Mouse (Mus musculus) lung, embryonic 14.5 days (tissue): ENCODE results near the gene Pdzd2. TPM values are rescaled to one million over a fixed set of nuclear protein-coding genes. Genes with fewer than 3 reads are reported as not detected.

ENCODE experiments used
- ATAC-seq: fragments of 200-750 bp; cut with Nextera tagmentation; 2 replicates; pipeline ENCODE4 v1.8.0; 2017; ENCODE audit warnings: mild to moderate bottlenecking, moderate TSS enrichment, moderate library complexity; ENCODE audit not compliant: insufficient read depth
- DNase-seq: peaks from one replicate; pipeline ENCODE4 v3.0.0-alpha.2; 2015
- H3K27ac ChIP-seq: fragments of 300-500 bp; sonication (generic); 2 replicates; pipeline ENCODE4 v1.5.1; 2014; ENCODE audit warnings: low read depth, mild to moderate bottlenecking, moderate library complexity
- H3K27me3 ChIP-seq: fragments of 300-500 bp; sonication (generic); 2 replicates; pipeline ENCODE4 v1.6.1; 2014; ENCODE audit warnings: low read length, control low read depth; ENCODE audit not compliant: insufficient read depth
- H3K36me3 ChIP-seq: fragments of 300-500 bp; sonication (generic); 2 replicates; pipeline ENCODE4 v1.6.1; 2014; ENCODE audit warnings: control low read depth; ENCODE audit not compliant: insufficient read depth
- H3K4me1 ChIP-seq: fragments of 300-500 bp; sonication (generic); 2 replicates; pipeline ENCODE4 v1.6.1; 2014; ENCODE audit warnings: antibody characterized with exemption, control low read depth; ENCODE audit not compliant: insufficient read depth
- H3K4me2 ChIP-seq: fragments of 300-500 bp; sonication (generic); 2 replicates; pipeline ENCODE4 v1.6.1; 2014; ENCODE audit warnings: mild to moderate bottlenecking
- H3K4me3 ChIP-seq: fragments of 300-500 bp; sonication (generic); 2 replicates; pipeline ENCODE4 v1.5.1; 2014; ENCODE audit warnings: low read depth, low read length
- H3K9ac ChIP-seq: fragments of 300-500 bp; sonication (generic); 2 replicates; pipeline ENCODE4 v1.6.1; 2014
- H3K9me3 ChIP-seq: fragments of 300-500 bp; sonication (generic); 2 replicates; pipeline ENCODE4 v1.6.1; 2016; ENCODE audit warnings: low read depth, low read length, control low read depth
- CTCF ChIP-seq: IDR thresholded peaks from 2 replicates; pipeline ENCODE4 v1.5.1; 2016; ENCODE audit warnings: antibody characterized with exemption, low read depth
- WGBS: fragments of 180-500 bp; shearing (Covaris S2); extraction: QIAGEN DNeasy Blood & Tissue Kit; methylation state at CpG from one replicate; pipeline ENCODE4 v1.1.7; 2014; 5-methylcytosine and 5-hydroxymethylcytosine counted together
- polyA plus RNA-seq: library from polyadenylated mRNA; unstranded; fragments of >200 nt; fragmentation: Nextera tagmentation; extraction: Ambion mirVana; gene quantifications from 2 replicates; pipeline ENCODE4 v1.2.1, GENCODE M21; 2014

Gene Pdzd2
- polyA plus RNA-seq, 1 experiment from 2014 or later = 24.1 TPM

DNA sequence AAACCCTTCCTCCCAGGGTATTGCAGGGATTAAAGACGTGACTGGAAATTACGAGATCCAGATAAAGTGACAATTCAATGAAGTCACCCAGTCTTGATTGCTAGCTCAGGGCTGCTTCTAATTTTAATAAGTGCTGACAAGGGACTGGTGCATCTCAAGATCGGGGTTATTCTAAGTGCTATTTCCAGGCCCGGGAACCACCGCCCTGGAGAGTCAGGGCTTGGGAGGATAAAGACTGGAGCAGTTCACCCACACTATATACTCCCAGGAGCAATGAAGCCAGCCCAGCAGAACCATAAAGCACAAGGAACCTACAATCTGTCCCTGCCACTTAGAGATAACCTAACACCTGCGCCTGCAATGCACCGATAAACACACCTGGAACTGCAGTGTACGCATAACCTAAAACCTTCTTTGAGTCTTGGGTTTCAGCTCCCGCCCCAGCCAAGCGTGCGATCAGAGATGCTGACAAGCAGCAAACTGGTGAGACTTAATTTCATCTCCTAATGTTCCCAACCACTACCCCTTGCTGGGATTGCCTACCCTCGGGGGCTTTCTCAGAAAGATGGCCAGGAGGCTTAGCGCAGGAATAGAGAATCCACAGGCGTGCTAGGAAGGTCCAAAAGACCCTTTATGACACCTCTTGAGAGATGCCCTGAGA lies 101.2 kb downstream of the Pdzd2 start:
- H3K4me2 ChIP-seq = no peak overlapping the region
- no peaks in the 10 kb centered on the region for H3K27me3 ChIP-seq
- WGBS = 81% methylated on average over 14 of the region's 14 CpGs
- 0 out of 2 replicates have a peak, but pooled peaks cover 2% of the 10 kb centered on the region for H3K4me1 ChIP-seq
- H3K4me3 ChIP-seq = no peak overlapping the region
- H3K36me3 ChIP-seq = no peaks in the 10 kb centered on the region
- no peak for TF ChIP-seq CTCF
- H3K9me3 ChIP-seq = no peaks in the 10 kb centered on the region
- ATAC-seq (no peak), DNase-seq (no peak)
- H3K27ac ChIP-seq = no peak overlapping the region
- no peak overlapping the region for H3K9ac ChIP-seq

DNA sequence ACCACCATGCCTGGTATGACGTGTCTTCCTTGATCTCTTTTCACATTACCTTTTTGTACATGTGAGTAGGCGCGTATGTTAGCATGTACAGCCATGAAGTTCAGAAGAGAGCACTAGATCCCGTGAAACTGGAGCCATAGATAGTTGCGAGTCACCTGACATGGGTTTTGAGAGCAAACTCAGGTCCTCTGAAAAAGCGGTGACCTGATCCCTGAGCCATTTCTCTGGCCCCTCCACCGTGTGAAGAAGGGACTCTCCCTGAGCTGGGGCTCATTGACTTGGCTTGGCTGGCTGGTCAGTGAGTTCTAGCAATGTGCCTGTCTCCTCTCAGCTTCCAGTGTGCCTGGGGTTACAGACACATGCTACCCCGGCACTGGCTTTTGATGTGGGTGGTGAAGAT lies 102.2 kb downstream of the Pdzd2 start:
- H3K4me1 ChIP-seq = 0 out of 2 replicates have a peak, but pooled peaks cover 2% of the 10 kb centered on the region
- no peak for TF ChIP-seq CTCF
- WGBS = 91% methylated on average over 8 of the region's 8 CpGs
- DNase-seq (no peak), ATAC-seq (no peak)
- H3K4me2 ChIP-seq = no peak overlapping the region
- H3K4me3 ChIP-seq = no peak overlapping the region
- H3K27me3 ChIP-seq = no peaks in the 10 kb centered on the region
- H3K9me3 ChIP-seq = no peaks in the 10 kb centered on the region
- no peak overlapping the region for H3K27ac ChIP-seq
- H3K36me3 ChIP-seq = no peaks in the 10 kb centered on the region
- H3K9ac ChIP-seq = no peak overlapping the region

DNA sequence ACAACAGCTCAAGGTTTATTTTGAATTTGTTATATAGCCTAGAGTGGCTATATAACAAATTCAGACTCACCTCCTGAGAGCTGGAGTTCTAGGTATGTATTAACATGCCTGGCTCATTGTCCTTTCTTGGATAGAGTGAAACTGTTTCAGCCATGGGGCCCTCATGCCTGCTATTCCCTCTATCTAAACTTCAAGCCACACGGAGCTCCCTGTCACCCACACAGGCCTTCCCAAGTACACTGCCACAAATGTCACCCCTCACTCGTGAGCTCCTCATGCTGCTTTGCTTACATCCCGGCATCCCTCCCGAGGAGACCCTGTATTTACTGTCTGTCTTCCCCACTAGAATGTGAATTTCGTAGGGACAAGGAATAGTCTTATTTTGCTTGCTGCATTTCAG lies 103.3 kb downstream of the Pdzd2 start:
- Histone ChIP-seq H3K27me3 (no peaks in the 10 kb centered on the region), H3K4me1 (0 out of 2 replicates have a peak, but pooled peaks cover 2% of the 10 kb centered on the region)
- no peak for ATAC-seq

DNA sequence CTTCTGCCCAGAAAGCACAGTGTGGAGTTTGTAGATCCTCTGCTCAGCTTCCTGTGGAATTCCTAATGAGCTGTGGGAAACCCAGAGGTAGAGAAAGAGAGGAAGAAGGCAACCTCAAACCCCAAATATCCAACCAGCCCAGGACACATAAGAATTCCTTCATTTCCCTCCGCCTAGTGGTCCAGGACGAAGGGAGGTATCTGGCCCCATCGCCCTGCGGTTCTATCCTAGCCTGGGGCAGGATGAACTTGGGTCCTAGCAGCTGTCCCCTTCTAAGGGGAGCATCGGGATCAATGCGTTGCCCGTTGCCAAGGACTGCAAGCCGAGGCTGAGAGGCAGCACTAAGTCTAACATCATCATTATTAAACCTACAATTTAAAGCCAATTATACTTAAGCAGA lies 104.8 kb downstream of the Pdzd2 start:
- H3K4me1 ChIP-seq = no peaks in the 10 kb centered on the region
- 86% methylated on average over 8 of the region's 8 CpGs for WGBS
- H3K4me3 ChIP-seq = no peak overlapping the region
- ATAC-seq = no peak
- TF ChIP-seq CTCF = no peak
- H3K27me3 ChIP-seq = no peaks in the 10 kb centered on the region
- H3K9me3 ChIP-seq = no peaks in the 10 kb centered on the region
- H3K9ac ChIP-seq = no peak overlapping the region
- H3K4me2 ChIP-seq = no peak overlapping the region
- no peaks in the 10 kb centered on the region for H3K36me3 ChIP-seq
- DNase-seq = no peak
- H3K27ac ChIP-seq = no peak overlapping the region

More for the DNA sequence above, 103.3 kb downstream of the Pdzd2 start:
- Histone ChIP-seq H3K9ac (no peak overlapping the region), H3K4me3 (no peak overlapping the region), H3K27ac (no peak overlapping the region), H3K36me3 (no peaks in the 10 kb centered on the region), H3K4me2 (no peak overlapping the region), H3K9me3 (no peaks in the 10 kb centered on the region)
- no peak for DNase-seq
- 61% methylated on average over 5 of the region's 5 CpGs for WGBS
- TF ChIP-seq CTCF = no peak

DNA sequence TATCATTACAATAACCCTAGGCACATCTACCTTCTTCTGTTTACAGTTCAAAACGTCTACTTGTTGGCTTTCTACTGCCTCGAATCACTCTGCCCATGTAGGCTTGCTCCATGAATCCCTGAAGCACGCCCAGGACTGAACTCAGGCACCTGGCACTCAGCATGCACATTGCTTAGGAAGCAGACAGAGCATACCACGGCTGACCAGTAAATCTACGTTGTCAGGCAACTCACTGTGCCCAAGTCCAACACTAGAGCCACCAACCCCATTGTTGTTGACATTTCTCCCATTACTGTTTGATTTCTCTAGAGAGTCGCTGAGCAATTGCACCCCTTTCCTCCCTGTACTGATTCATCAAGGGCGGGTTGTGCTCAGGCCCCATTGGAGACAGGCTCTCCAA lies 110.6 kb downstream of the Pdzd2 start:
- Histone ChIP-seq H3K9ac (no peak overlapping the region), H3K36me3 (no peaks in the 10 kb centered on the region), H3K4me3 (no peak overlapping the region), H3K9me3 (no peaks in the 10 kb centered on the region), H3K4me1 (no peaks in the 10 kb centered on the region), H3K4me2 (no peak overlapping the region), H3K27ac (no peak overlapping the region), H3K27me3 (no peaks in the 10 kb centered on the region)
- DNase-seq (no peak), ATAC-seq (no peak)
- WGBS = 59% methylated on average over 7 of the region's 7 CpGs
- no peak for TF ChIP-seq CTCF

DNA sequence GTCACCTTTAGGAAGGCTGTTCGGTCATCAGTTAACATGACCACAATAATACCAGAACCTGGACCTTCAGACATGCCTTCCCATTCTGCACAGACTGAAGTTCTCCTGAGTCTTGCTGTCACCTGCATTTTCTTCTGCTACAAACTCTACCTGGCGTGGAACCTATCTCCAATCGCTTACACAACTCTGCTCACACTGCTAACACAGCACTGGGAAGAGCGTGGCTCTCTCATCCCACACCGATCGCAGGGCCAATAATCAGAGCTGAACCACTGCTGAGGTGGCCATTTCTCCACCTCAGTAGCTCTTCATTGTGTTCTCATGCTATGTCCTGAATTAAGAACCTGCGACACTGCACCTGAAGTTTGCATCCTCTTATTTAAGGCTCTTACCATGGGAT lies 111.3 kb downstream of the Pdzd2 start:
- Histone ChIP-seq H3K27me3 (no peaks in the 10 kb centered on the region), H3K9ac (no peak overlapping the region), H3K4me2 (no peak overlapping the region), H3K9me3 (no peaks in the 10 kb centered on the region; the same call in 1 of the 2 replicates), H3K4me3 (no peak overlapping the region), H3K36me3 (no peaks in the 10 kb centered on the region), H3K4me1 (no peaks in the 10 kb centered on the region), H3K27ac (no peak overlapping the region)
- ATAC-seq (no peak), DNase-seq (no peak)
- WGBS = 93% methylated on average over 7 of the region's 7 CpGs
- TF ChIP-seq CTCF = no peak

DNA sequence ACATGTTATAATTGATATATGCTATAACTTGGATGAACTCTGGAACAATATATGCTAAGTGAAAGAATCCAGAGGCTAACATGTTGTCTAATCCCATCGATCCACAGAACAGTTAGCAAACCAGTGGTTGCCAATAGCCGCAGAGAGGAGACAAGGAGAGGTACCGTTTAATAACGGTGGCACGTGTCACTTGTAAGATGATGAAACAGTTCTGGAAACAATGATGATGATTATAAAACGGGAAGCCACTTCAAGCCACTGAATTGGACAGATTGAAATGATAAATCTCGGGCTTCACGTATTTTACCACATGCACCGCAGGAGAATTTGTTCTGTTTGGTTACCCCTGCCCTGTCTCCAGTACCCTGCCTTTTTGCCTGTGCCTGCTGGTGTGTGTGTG lies 112.8 kb downstream of the Pdzd2 start:
- DNase-seq (no peak), ATAC-seq (no peak)
- Histone ChIP-seq H3K4me2 (no peak overlapping the region), H3K4me1 (no peaks in the 10 kb centered on the region), H3K36me3 (no peaks in the 10 kb centered on the region), H3K9ac (no peak overlapping the region), H3K9me3 (no peaks in the 10 kb centered on the region; the same call in 1 of the 2 replicates), H3K27me3 (no peaks in the 10 kb centered on the region), H3K27ac (no peak overlapping the region), H3K4me3 (no peak overlapping the region)
- TF ChIP-seq CTCF = no peak
- 86% methylated on average over 9 of the region's 9 CpGs for WGBS
